Mouse (Mus musculus) kidney, embryonic 16.5 days (tissue): ENCODE measurements around the gene Dennd1b. TPM values are rescaled to one million over a fixed set of nuclear protein-coding genes. Genes with fewer than 3 reads are reported as not detected.

ENCODE experiments used
- ATAC-seq: fragments of 200-750 bp; cut with Nextera tagmentation; 2 replicates; pipeline ENCODE4 v1.8.0; 2017; ENCODE audit warnings: moderate TSS enrichment; ENCODE audit not compliant: low FRiP score, low TSS enrichment
- H3K27ac ChIP-seq: fragments of 300-500 bp; sonication (generic); 2 replicates; pipeline ENCODE4 v1.5.1; 2014; ENCODE audit warnings: low read length
- H3K27me3 ChIP-seq: fragments of 300-500 bp; sonication (generic); 2 replicates; pipeline ENCODE4 v1.6.1; 2014; ENCODE audit warnings: low read length, control low read depth, mixed read lengths; ENCODE audit not compliant: insufficient read depth
- H3K36me3 ChIP-seq: fragments of 300-500 bp; sonication (generic); 2 replicates; pipeline ENCODE4 v1.6.1; 2014; ENCODE audit warnings: low read length, control low read depth, mixed read lengths; ENCODE audit not compliant: insufficient read depth
- H3K4me1 ChIP-seq: fragments of 300-500 bp; sonication (generic); 2 replicates; pipeline ENCODE4 v1.6.1; 2014; ENCODE audit warnings: low read length, control low read depth, mixed read lengths; ENCODE audit not compliant: insufficient read depth
- H3K4me2 ChIP-seq: fragments of 300-500 bp; sonication (generic); replicated peaks from 2 replicates; pipeline ENCODE4 v1.6.1; 2014; ENCODE audit warnings: low read depth, low read length
- H3K4me3 ChIP-seq: fragments of 300-500 bp; sonication (generic); 2 replicates; pipeline ENCODE4 v1.5.1; 2014; ENCODE audit warnings: mild to moderate bottlenecking, low read length
- H3K9ac ChIP-seq: fragments of 300-500 bp; sonication (generic); replicated peaks from 2 replicates; pipeline ENCODE4 v1.6.1; 2014; ENCODE audit warnings: low read length
- H3K9me3 ChIP-seq: fragments of 300-500 bp; sonication (generic); 2 replicates; pipeline ENCODE4 v1.6.1; 2016; ENCODE audit warnings: low read length, control low read depth
- WGBS: fragments of 180-500 bp; shearing (Covaris S2); extraction: QIAGEN DNeasy Blood & Tissue Kit; methylation state at CpG from one replicate; pipeline ENCODE4 v1.1.7; 2014; 5-methylcytosine and 5-hydroxymethylcytosine counted together
- polyA plus RNA-seq: library from polyadenylated mRNA; unstranded; fragments of >200 nt; fragmentation: Nextera tagmentation; extraction: Ambion mirVana; gene quantifications from 2 replicates; pipeline ENCODE4 v1.2.1, GENCODE M21; 2015

The Dennd1b gene
- polyA plus RNA-seq, 1 experiment from 2014 or later, result 8.6 TPM

- Histone ChIP-seq H3K4me2 (no peak overlapping the region), H3K9ac (no peak overlapping the region), H3K4me3 (no peak overlapping the region), H3K4me1 (no peaks in the 10 kb centered on the region), H3K36me3 (no peaks in the 10 kb centered on the region), H3K27ac (no peak overlapping the region), H3K27me3 (no peaks in the 10 kb centered on the region), H3K9me3 (no peaks in the 10 kb centered on the region)
- WGBS, result 44% methylated on average over 6 of the region's 6 CpGs
- ATAC-seq, result no peak
Measured at GRCm38 (mm10) chr1:138936169-138936568, 27.1 kb upstream of the Dennd1b start.

- H3K4me2 ChIP-seq, result no peak overlapping the region
- no peaks in the 10 kb centered on the region for H3K36me3 ChIP-seq
- H3K9me3 ChIP-seq, result no peaks in the 10 kb centered on the region
- no peaks in the 10 kb centered on the region for H3K4me1 ChIP-seq
- no peak overlapping the region for H3K9ac ChIP-seq
- H3K27me3 ChIP-seq, result no peaks in the 10 kb centered on the region
- no peak overlapping the region for H3K27ac ChIP-seq
- H3K4me3 ChIP-seq, result no peak overlapping the region
- ATAC-seq, result 0 out of 2 replicates have a peak, but pooled peaks have one; percentile 27
- 63% methylated on average over 6 of the region's 6 CpGs for WGBS
Measured at GRCm38 (mm10) chr1:138937686-138938370, 25.4 kb upstream of the Dennd1b start.

GRCm38 (mm10) chr1:138939579-138940139 is 23.6 kb upstream of the Dennd1b start:
- ATAC-seq, result no peak
- Histone ChIP-seq H3K9me3 (no peaks in the 10 kb centered on the region), H3K27me3 (no peaks in the 10 kb centered on the region), H3K9ac (no peak overlapping the region), H3K4me3 (no peak overlapping the region), H3K27ac (no peak overlapping the region), H3K4me2 (no peak overlapping the region), H3K4me1 (no peaks in the 10 kb centered on the region), H3K36me3 (no peaks in the 10 kb centered on the region)
- WGBS, result 63% methylated on average over 6 of the region's 6 CpGs

- no peak overlapping the region for H3K4me3 ChIP-seq
- no peak overlapping the region for H3K9ac ChIP-seq
- no peak overlapping the region for H3K4me2 ChIP-seq
- WGBS, result 90% methylated on average over 8 of the region's 8 CpGs
- H3K27me3 ChIP-seq, result no peaks in the 10 kb centered on the region
- no peaks in the 10 kb centered on the region for H3K4me1 ChIP-seq
- no peaks in the 10 kb centered on the region for H3K9me3 ChIP-seq
- H3K27ac ChIP-seq, result no peak overlapping the region
- H3K36me3 ChIP-seq, result no peaks in the 10 kb centered on the region
- no peak for ATAC-seq
Measured at GRCm38 (mm10) chr1:138940407-138940806, 22.8 kb upstream of the Dennd1b start.

- ATAC-seq, result no peak
- Histone ChIP-seq H3K4me3 (no peak overlapping the region), H3K9ac (no peak overlapping the region), H3K27me3 (no peaks in the 10 kb centered on the region), H3K4me1 (no peaks in the 10 kb centered on the region), H3K9me3 (no peaks in the 10 kb centered on the region), H3K36me3 (no peaks in the 10 kb centered on the region), H3K27ac (no peak overlapping the region), H3K4me2 (no peak overlapping the region)
Measured at GRCm38 (mm10) chr1:138952173-138952572, 11.1 kb upstream of the Dennd1b start.

GRCm38 (mm10) chr1:138954978-138955377 is 8.3 kb upstream of the Dennd1b start:
- no peak overlapping the region for H3K4me3 ChIP-seq
- no peak overlapping the region for H3K27ac ChIP-seq
- H3K36me3 ChIP-seq, result no peaks in the 10 kb centered on the region
- ATAC-seq, result no peak
- H3K9me3 ChIP-seq, result no peaks in the 10 kb centered on the region
- H3K4me1 ChIP-seq, result peaks cover 3% of the 10 kb centered on the region; the same call in 1 of the 2 replicates
- H3K27me3 ChIP-seq, result no peaks in the 10 kb centered on the region
- no peak overlapping the region for H3K4me2 ChIP-seq
- WGBS, result 87% methylated on average over 5 of the region's 5 CpGs
- H3K9ac ChIP-seq, result no peak overlapping the region

GRCm38 (mm10) chr1:138955455-138955854 is 7.8 kb upstream of the Dennd1b start:
- Histone ChIP-seq H3K27me3 (no peaks in the 10 kb centered on the region), H3K9me3 (no peaks in the 10 kb centered on the region), H3K9ac (no peak overlapping the region), H3K4me3 (no peak overlapping the region), H3K36me3 (no peaks in the 10 kb centered on the region), H3K4me2 (no peak overlapping the region), H3K27ac (no peak overlapping the region), H3K4me1 (peaks cover 5% of the 10 kb centered on the region; the same call in 1 of the 2 replicates)
- WGBS, result 94% methylated on average over 4 of the region's 4 CpGs
- no peak for ATAC-seq

- no peak overlapping the region for H3K4me2 ChIP-seq
- ATAC-seq, result no peak
- H3K9me3 ChIP-seq, result no peaks in the 10 kb centered on the region
- no peak overlapping the region for H3K27ac ChIP-seq
- H3K27me3 ChIP-seq, result no peaks in the 10 kb centered on the region
- no peak overlapping the region for H3K4me3 ChIP-seq
- no peak overlapping the region for H3K9ac ChIP-seq
- H3K4me1 ChIP-seq, result peaks cover 5% of the 10 kb centered on the region; the same call in 1 of the 2 replicates
- H3K36me3 ChIP-seq, result no peaks in the 10 kb centered on the region
Measured at GRCm38 (mm10) chr1:138956511-138956910, 6.7 kb upstream of the Dennd1b start.

- H3K36me3 ChIP-seq, result no peaks in the 10 kb centered on the region
- peaks cover 5% of the 10 kb centered on the region; the same call in 1 of the 2 replicates for H3K4me1 ChIP-seq
- H3K9me3 ChIP-seq, result no peaks in the 10 kb centered on the region
- H3K4me3 ChIP-seq, result no peak overlapping the region
- no peak overlapping the region for H3K4me2 ChIP-seq
- ATAC-seq, result no peak
- WGBS, result 68% methylated on average over 4 of the region's 4 CpGs
- no peaks in the 10 kb centered on the region for H3K27me3 ChIP-seq
- H3K9ac ChIP-seq, result no peak overlapping the region
- H3K27ac ChIP-seq, result no peak overlapping the region
Measured at GRCm38 (mm10) chr1:138957111-138957510, 6.1 kb upstream of the Dennd1b start.

- Histone ChIP-seq H3K4me2 (no peak overlapping the region), H3K36me3 (no peaks in the 10 kb centered on the region), H3K9ac (no peak overlapping the region), H3K9me3 (no peaks in the 10 kb centered on the region), H3K27me3 (no peaks in the 10 kb centered on the region), H3K27ac (no peak overlapping the region), H3K4me1 (peaks cover 8% of the 10 kb centered on the region; the same call in 1 of the 2 replicates), H3K4me3 (no peak overlapping the region)
- WGBS, result 85% methylated on average over 3 of the region's 3 CpGs
- ATAC-seq, result no peak
Measured at GRCm38 (mm10) chr1:138958863-138959262, 4.4 kb upstream of the Dennd1b start.
